Mouse (Mus musculus) forebrain, postnatal 0 days (tissue): ENCODE results near the gene Oog3. TPM values are rescaled to one million over a fixed set of nuclear protein-coding genes. Genes with fewer than 3 reads are reported as not detected.

Source experiments
- ATAC-seq: fragments of 200-750 bp; cut with Nextera tagmentation; 2 replicates; pipeline ENCODE4 v1.8.0; 2017; ENCODE audit warnings: mild to moderate bottlenecking, moderate library complexity
- DNase-seq: peaks from one replicate; pipeline ENCODE4 v3.0.0-alpha.2; 2015
- H3K27ac ChIP-seq: fragments of 300-500 bp; sonication (generic); 2 replicates; pipeline ENCODE4 v1.5.1; 2014; ENCODE audit warnings: low read depth, mild to moderate bottlenecking, antibody characterized with exemption, low read length, moderate library complexity, mixed read lengths
- H3K27me3 ChIP-seq: fragments of 300-500 bp; sonication (generic); 2 replicates; pipeline ENCODE4 v1.6.1; 2014; ENCODE audit warnings: mild to moderate bottlenecking, low read length, mixed read lengths; ENCODE audit not compliant: insufficient read depth
- H3K36me3 ChIP-seq: fragments of 300-500 bp; sonication (generic); 2 replicates; pipeline ENCODE4 v1.6.1; 2014; ENCODE audit warnings: mild to moderate bottlenecking, moderate library complexity; ENCODE audit not compliant: insufficient read depth
- H3K4me1 ChIP-seq: fragments of 300-500 bp; sonication (generic); 2 replicates; pipeline ENCODE4 v1.6.1; 2014; ENCODE audit warnings: antibody characterized with exemption; ENCODE audit not compliant: insufficient read depth
- H3K4me2 ChIP-seq: fragments of 300-500 bp; sonication (generic); 2 replicates; pipeline ENCODE4 v1.6.1; 2014; ENCODE audit warnings: low read depth, mild to moderate bottlenecking, moderate library complexity
- H3K4me3 ChIP-seq: fragments of 300-500 bp; sonication (generic); 2 replicates; pipeline ENCODE4 v1.5.1; 2014; ENCODE audit warnings: low read depth, low read length, mixed read lengths
- H3K9ac ChIP-seq: fragments of 300-500 bp; sonication (generic); 2 replicates; pipeline ENCODE4 v1.6.1; 2014; ENCODE audit warnings: mild to moderate bottlenecking
- H3K9me3 ChIP-seq: fragments of 300-500 bp; sonication (generic); 2 replicates; pipeline ENCODE4 v1.6.1; 2016; ENCODE audit warnings: low read length
- CTCF ChIP-seq: sonication (generic); IDR thresholded peaks from 2 replicates; pipeline ENCODE4 v1.5.1; 2016; ENCODE audit warnings: antibody characterized with exemption, control low read depth, low read depth
- WGBS: fragments of 180-500 bp; shearing (Covaris S2); extraction: QIAGEN DNeasy Blood & Tissue Kit; methylation state at CpG from one replicate; pipeline ENCODE4 v1.1.7; 2014; 5-methylcytosine and 5-hydroxymethylcytosine counted together
- polyA plus RNA-seq: library from polyadenylated mRNA; unstranded; fragments of >200 nt; fragmentation: Nextera tagmentation; extraction: Ambion mirVana; gene quantifications from 2 replicates; pipeline ENCODE4 v1.2.1, GENCODE M21; 2015
- total RNA-seq: library from RNA; depleted of rRNA; stranded (reverse); fragments of >200 nt; gene quantifications from 2 replicates; pipeline ENCODE4 v1.2.3, GENCODE M21; 2014; rRNA removed

Oog3 gene
- not detected in 2 replicates for total RNA-seq
- polyA plus RNA-seq, result not detected in 2 replicates

DNA sequence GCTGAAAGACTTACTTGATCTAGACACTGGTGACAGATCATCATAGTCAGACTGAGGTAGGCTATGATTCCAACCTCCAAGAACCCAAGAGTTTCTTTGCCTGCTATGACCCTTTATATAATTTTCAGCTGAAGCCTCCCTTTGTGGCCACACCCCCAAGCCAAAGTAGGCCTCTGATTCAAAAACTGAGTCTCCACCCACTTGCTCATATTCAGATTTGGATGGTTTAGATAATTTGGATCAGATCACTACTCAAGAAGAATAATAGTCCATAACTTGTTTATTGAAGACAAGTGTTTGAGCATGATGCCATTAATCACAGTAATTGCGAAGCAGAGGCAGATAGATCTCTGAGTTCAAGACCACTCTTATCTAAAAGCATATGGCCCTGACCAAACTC is at the start of gene Oog3:
Gene Oog3, minus strand, starts transcription at position 101 of the 400 bp plus-strand sequence.
- H3K4me3 ChIP-seq, result no peak within 1 kb of the TSS
- no peaks in the 10 kb centered on the region for H3K36me3 ChIP-seq
- DNase-seq, result no peak
- H3K9ac ChIP-seq, result no peak within 1 kb of the TSS
- H3K4me2 ChIP-seq, result no peak within 1 kb of the TSS
- TF ChIP-seq CTCF, result no peak
- ATAC-seq, result no peak
- no peaks in the 10 kb centered on the region for H3K4me1 ChIP-seq
- WGBS, result 86% methylated on average over 1 of the region's 1 CpGs
- peaks cover 12% of the 10 kb centered on the region; the same call in 1 of the 2 replicates for H3K9me3 ChIP-seq
- H3K27me3 ChIP-seq, result no peaks in the 10 kb centered on the region
- H3K27ac ChIP-seq, result no peak within 1 kb of the TSS

GRCm38 (mm10) chr4:144190419-144190818 is 28.0 kb upstream of the Oog3 start, which contains the start of gene Oog2:
TSS of gene Oog2 (plus strand) at chr4:144190719.
- WGBS, result 41% methylated on average over 1 of the region's 1 CpGs
- no peak within 1 kb of the TSS for H3K4me3 ChIP-seq
- H3K9ac ChIP-seq, result no peak within 1 kb of the TSS
- no peaks in the 10 kb centered on the region for H3K27me3 ChIP-seq
- no peaks in the 10 kb centered on the region for H3K4me1 ChIP-seq
- no peak for DNase-seq
- H3K9me3 ChIP-seq, result peaks cover 8% of the 10 kb centered on the region; the same call in 1 of the 2 replicates
- TF ChIP-seq CTCF, result no peak
- no peak within 1 kb of the TSS for H3K4me2 ChIP-seq
- no peak within 1 kb of the TSS for H3K27ac ChIP-seq
- H3K36me3 ChIP-seq, result no peaks in the 10 kb centered on the region
- no peak for ATAC-seq

Other genes starting within 250 kb of the Oog3 start
- not detected in 2 replicates for gene Pramef25, start 211.6 kb downstream of the Oog3 start, total RNA-seq
- gene Pramef25, start 211.6 kb downstream of the Oog3 start, polyA plus RNA-seq, result not detected in 2 replicates
- not detected in 2 replicates for gene Gm13101, start 195.7 kb downstream of the Oog3 start, total RNA-seq
- not detected in 2 replicates for gene Gm13101, start 195.7 kb downstream of the Oog3 start, polyA plus RNA-seq
- not detected in 2 replicates for gene Pramef17, start 168.3 kb downstream of the Oog3 start, total RNA-seq
- not detected in 2 replicates for gene Pramef17, start 168.3 kb downstream of the Oog3 start, polyA plus RNA-seq
- gene Pramel4, start 103.5 kb downstream of the Oog3 start, total RNA-seq, result not detected in 2 replicates
- gene Pramel4, start 103.5 kb downstream of the Oog3 start, polyA plus RNA-seq, result not detected in 2 replicates
- not detected in 2 replicates for gene Gm13102, start 56.2 kb downstream of the Oog3 start, total RNA-seq
- not detected in 2 replicates for gene Gm13102, start 56.2 kb downstream of the Oog3 start, polyA plus RNA-seq
- not detected in 2 replicates for gene Oog2, start 28.1 kb upstream of the Oog3 start, total RNA-seq
- not detected in 2 replicates for gene Oog2, start 28.1 kb upstream of the Oog3 start, polyA plus RNA-seq
- not detected in 2 replicates for gene C87977, start 50.7 kb upstream of the Oog3 start, total RNA-seq
- not detected in 2 replicates for gene C87977, start 50.7 kb upstream of the Oog3 start, polyA plus RNA-seq
- not detected in 2 replicates for gene Pramel5, start 117.8 kb upstream of the Oog3 start, total RNA-seq
- gene Pramel5, start 117.8 kb upstream of the Oog3 start, polyA plus RNA-seq, result not detected in 2 replicates
- not detected in 2 replicates for gene Gm13128, start 167.6 kb upstream of the Oog3 start, total RNA-seq
- gene Gm13128, start 167.6 kb upstream of the Oog3 start, polyA plus RNA-seq, result not detected in 2 replicates
- gene Gm13119, start 195.3 kb upstream of the Oog3 start, total RNA-seq, result not detected in 2 replicates
- not detected in 2 replicates for gene Gm13119, start 195.3 kb upstream of the Oog3 start, polyA plus RNA-seq
- gene Pramef20, start 215.3 kb upstream of the Oog3 start, total RNA-seq, result not detected in 2 replicates
- gene Pramef20, start 215.3 kb upstream of the Oog3 start, polyA plus RNA-seq, result not detected in 2 replicates
- not detected in 2 replicates for gene Pramef12, start 245.8 kb upstream of the Oog3 start, total RNA-seq
- gene Pramef12, start 245.8 kb upstream of the Oog3 start, polyA plus RNA-seq, result not detected in 2 replicates